Mouse (Mus musculus): ENCODE measurements around the gene Fras1.

GRCm38 (mm10) chr5:96708515-96708914 is 334.8 kb downstream of the Fras1 start:
- no peak for TF ChIP-seq POLR2A (IDR thresholded peaks at IDR 0.05; ENCODE audit: control insufficient read depth, low read depth, low read length)
- no peak for TF ChIP-seq CTCF (IDR thresholded peaks at IDR 0.05; ENCODE audit: control insufficient read depth, insufficient read depth, insufficient replicate concordance, low read depth, low read length)

All from testis, adult 2 months (tissue).